Mouse (Mus musculus) midbrain, embryonic 14.5 days (tissue): ENCODE results near the gene Wdr60. TPM values are rescaled to one million over a fixed set of nuclear protein-coding genes. Genes with fewer than 3 reads are reported as not detected.

Experiments
- ATAC-seq: fragments of 200-750 bp; cut with Nextera tagmentation; 2 replicates; pipeline ENCODE4 v1.8.0; 2017; ENCODE audit warnings: moderate number of reproducible peaks, moderate library complexity; ENCODE audit not compliant: low FRiP score, low TSS enrichment
- DNase-seq: peaks from one replicate; pipeline ENCODE4 v3.0.0-alpha.2; 2015
- H3K27ac ChIP-seq: fragments of 300-500 bp; sonication (generic); replicated peaks from 2 replicates; pipeline ENCODE4 v1.5.1; 2014; ENCODE audit warnings: mild to moderate bottlenecking, low read depth, low read length, moderate library complexity
- H3K27me3 ChIP-seq: fragments of 300-500 bp; sonication (generic); 2 replicates; pipeline ENCODE4 v1.6.1; 2014; ENCODE audit warnings: low read length, control low read depth, mixed read lengths; ENCODE audit not compliant: control insufficient read depth, insufficient read depth
- H3K36me3 ChIP-seq: fragments of 300-500 bp; sonication (generic); 2 replicates; pipeline ENCODE4 v1.6.1; 2014; ENCODE audit warnings: low read length, control low read depth; ENCODE audit not compliant: control insufficient read depth, insufficient read depth
- H3K4me1 ChIP-seq: fragments of 300-500 bp; sonication (generic); 2 replicates; pipeline ENCODE4 v1.6.1; 2014; ENCODE audit warnings: mild to moderate bottlenecking, antibody characterized with exemption, low read length, control low read depth; ENCODE audit not compliant: control insufficient read depth, insufficient read depth
- H3K4me2 ChIP-seq: fragments of 300-500 bp; sonication (generic); 2 replicates; pipeline ENCODE4 v1.6.1; 2014; ENCODE audit warnings: mild to moderate bottlenecking, low read length, moderate library complexity
- H3K4me3 ChIP-seq: fragments of 300-500 bp; sonication (generic); replicated peaks from 2 replicates; pipeline ENCODE4 v1.5.1; 2014; ENCODE audit warnings: low read depth, low read length
- H3K9ac ChIP-seq: fragments of 300-500 bp; sonication (generic); replicated peaks from 2 replicates; pipeline ENCODE4 v1.6.1; 2014; ENCODE audit warnings: mild to moderate bottlenecking, low read length, moderate library complexity
- H3K9me3 ChIP-seq: fragments of 300-500 bp; sonication (generic); 2 replicates; pipeline ENCODE4 v1.6.1; 2016; ENCODE audit warnings: low read length, control low read depth, mixed read lengths; ENCODE audit not compliant: control insufficient read depth
- WGBS: fragments of 180-500 bp; shearing (Covaris S2); extraction: QIAGEN DNeasy Blood & Tissue Kit; methylation state at CpG from one replicate; pipeline ENCODE4 v1.1.7; 2014; 5-methylcytosine and 5-hydroxymethylcytosine counted together
- polyA plus RNA-seq: library from polyadenylated mRNA; unstranded; fragments of >200 nt; fragmentation: Nextera tagmentation; extraction: Ambion mirVana; gene quantifications from 2 replicates; pipeline ENCODE4 v1.2.1, GENCODE M21; 2014

Wdr60 gene
- polyA plus RNA-seq, 1 experiment from 2014 or later: 17.9 TPM

GRCm38 (mm10) chr12:116282856-116283255, 20.0 kb upstream of the Wdr60 start:
- H3K4me1 ChIP-seq: peaks cover 5% of the 10 kb centered on the region
- H3K9me3 ChIP-seq: no peaks in the 10 kb centered on the region
- ATAC-seq (no peak), DNase-seq (no peak)
- H3K27ac ChIP-seq: no peak overlapping the region
- no peaks in the 10 kb centered on the region for H3K36me3 ChIP-seq
- no peak overlapping the region for H3K9ac ChIP-seq
- 91% methylated on average over 2 of the region's 2 CpGs for WGBS
- H3K27me3 ChIP-seq: no peaks in the 10 kb centered on the region
- H3K4me3 ChIP-seq: no peak overlapping the region
- H3K4me2 ChIP-seq: peak overlapping the region; percentile 19

DNA sequence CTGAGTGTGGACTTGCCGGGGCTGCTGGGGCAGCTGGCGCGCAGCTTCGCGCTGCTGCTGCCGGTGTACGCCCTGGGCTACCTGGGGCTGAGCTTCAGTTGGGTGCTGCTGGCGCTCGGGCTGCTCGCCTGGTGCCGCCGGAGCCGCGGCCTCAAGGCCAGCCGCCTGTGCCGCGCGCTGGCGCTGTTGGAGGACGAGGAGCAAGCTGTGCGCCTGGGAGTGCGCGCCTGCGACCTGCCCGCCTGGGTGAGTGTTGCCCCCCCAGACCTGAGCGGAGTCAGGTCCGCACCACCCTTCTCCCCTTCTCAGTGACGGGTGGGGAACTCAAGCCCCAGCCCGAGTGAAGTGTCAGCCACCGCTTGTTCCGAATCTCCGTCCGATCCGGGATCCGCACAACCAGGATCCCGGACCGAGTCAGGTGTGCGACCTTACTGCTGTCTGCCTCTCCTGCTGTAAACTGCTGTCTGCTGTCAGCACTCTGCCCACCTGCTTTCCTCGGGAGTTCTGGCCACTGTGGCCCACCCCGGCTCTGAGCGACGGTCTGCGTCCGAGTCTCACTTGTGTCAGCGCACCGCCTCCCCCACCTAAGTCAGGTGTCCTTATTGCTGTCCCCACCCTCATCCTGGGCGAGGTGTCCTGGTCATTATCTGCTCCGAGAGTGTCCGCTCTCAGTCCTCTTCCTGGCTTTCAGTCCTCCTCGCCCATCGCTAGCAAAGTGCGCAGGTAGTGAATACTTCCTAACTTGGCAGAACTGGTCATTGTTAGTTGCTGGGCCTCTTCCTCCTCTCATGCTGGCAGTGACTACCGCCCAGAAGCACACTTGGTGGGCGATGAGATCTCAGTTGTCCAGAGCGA, 18.8 kb upstream of the Wdr60 start:
- no peak for DNase-seq
- peak overlapping the region; percentile 94 for H3K9ac ChIP-seq
- H3K4me2 ChIP-seq: peak overlapping the region; percentile 96
- WGBS: under 1% methylated on average over 55 of the region's 55 CpGs
- peaks cover 5% of the 10 kb centered on the region for H3K4me1 ChIP-seq
- H3K9me3 ChIP-seq: no peaks in the 10 kb centered on the region
- H3K36me3 ChIP-seq: no peaks in the 10 kb centered on the region
- H3K27ac ChIP-seq: peak overlapping the region; percentile 98
- no peaks in the 10 kb centered on the region for H3K27me3 ChIP-seq
- ATAC-seq: no peak
- peak overlapping the region; percentile 97 for H3K4me3 ChIP-seq

- under 1% methylated on average over 67 of the region's 68 CpGs for WGBS
- Histone ChIP-seq H3K4me1 (peaks cover 5% of the 10 kb centered on the region), H3K36me3 (no peaks in the 10 kb centered on the region), H3K27me3 (no peaks in the 10 kb centered on the region), H3K9ac (peak within 1 kb of the TSS; percentile 94), H3K9me3 (no peaks in the 10 kb centered on the region), H3K27ac (peak within 1 kb of the TSS; percentile 98), H3K4me2 (peak within 1 kb of the TSS; percentile 96), H3K4me3 (peak within 1 kb of the TSS; percentile 97)
- peak; percentile 100 for DNase-seq
- peak; percentile 97 for ATAC-seq
Measured at GRCm38 (mm10) chr12:116280653-116281364, 18.0 kb upstream of the Wdr60 start, which contains the start of gene Esyt2. Gene Esyt2, plus strand, starts transcription at chr12:116281196.

DNA sequence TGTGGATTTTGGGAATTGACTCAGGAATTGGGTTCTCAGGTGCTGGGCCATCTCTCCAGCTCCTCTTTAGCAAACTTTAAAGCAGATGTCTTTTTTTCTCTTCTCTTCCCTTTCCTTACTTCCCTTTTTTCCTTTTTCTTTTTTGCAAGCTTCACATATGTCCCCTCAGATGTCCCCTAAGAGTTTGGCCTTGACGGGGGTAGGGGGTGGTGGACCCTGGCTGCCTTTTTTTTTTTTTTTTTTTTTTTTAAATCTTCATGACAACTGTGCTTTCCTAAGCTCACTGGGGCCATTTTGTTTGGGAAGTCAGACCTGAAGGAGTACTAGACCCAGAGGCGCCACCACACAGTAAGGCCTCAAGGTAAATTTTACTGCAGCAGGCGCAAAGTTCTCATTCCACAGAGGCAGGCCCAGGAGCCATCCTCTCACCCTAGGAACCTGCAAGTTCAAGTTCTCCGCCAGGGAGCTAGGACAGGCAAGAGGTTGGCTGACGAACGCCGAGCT, 17.4 kb upstream of the Wdr60 start:
- no peaks in the 10 kb centered on the region for H3K9me3 ChIP-seq
- no peak for DNase-seq
- no peak; the same call in 1 of the 2 replicates for ATAC-seq
- H3K27ac ChIP-seq: peak overlapping the region; percentile 98
- H3K4me2 ChIP-seq: peak overlapping the region; percentile 65
- peak overlapping the region; percentile 94 for H3K9ac ChIP-seq
- H3K27me3 ChIP-seq: no peaks in the 10 kb centered on the region
- H3K4me3 ChIP-seq: peak overlapping the region; percentile 97
- 0% methylated on average over 7 of the region's 7 CpGs for WGBS
- H3K36me3 ChIP-seq: no peaks in the 10 kb centered on the region
- H3K4me1 ChIP-seq: peaks cover 5% of the 10 kb centered on the region

GRCm38 (mm10) chr12:116279181-116279580, 16.4 kb upstream of the Wdr60 start:
- ATAC-seq: no peak
- Histone ChIP-seq H3K9ac (no peak overlapping the region), H3K9me3 (no peaks in the 10 kb centered on the region), H3K4me2 (no peak overlapping the region), H3K36me3 (no peaks in the 10 kb centered on the region), H3K4me3 (no peak overlapping the region), H3K27ac (no peak overlapping the region), H3K27me3 (no peaks in the 10 kb centered on the region), H3K4me1 (peaks cover 5% of the 10 kb centered on the region)
- WGBS: 96% methylated on average over 2 of the region's 2 CpGs
- DNase-seq: no peak

DNA sequence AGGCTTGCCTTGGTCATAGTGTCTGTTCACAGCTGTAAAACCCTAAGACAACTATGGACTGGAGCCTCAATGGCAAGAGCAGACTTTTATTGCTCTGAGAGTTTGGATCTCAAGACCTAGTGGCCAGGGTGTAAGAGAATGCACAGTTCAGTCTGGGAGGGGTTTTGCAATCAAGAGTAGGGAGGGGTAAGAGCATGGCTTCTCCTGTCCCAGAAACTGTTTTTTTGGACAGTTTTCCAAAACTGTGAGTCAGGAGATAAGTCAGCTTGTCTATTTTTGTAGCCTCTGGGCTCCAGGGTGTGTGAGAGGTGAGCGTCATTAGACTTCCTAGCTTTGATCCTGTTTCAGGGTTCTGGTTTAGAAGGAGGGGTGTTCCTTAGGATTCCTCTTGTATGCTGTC, 15.7 kb upstream of the Wdr60 start:
- H3K36me3 ChIP-seq: no peaks in the 10 kb centered on the region
- DNase-seq (no peak), ATAC-seq (no peak)
- no peaks in the 10 kb centered on the region for H3K9me3 ChIP-seq
- H3K27ac ChIP-seq: no peak overlapping the region
- no peaks in the 10 kb centered on the region for H3K27me3 ChIP-seq
- WGBS: 88% methylated on average over 1 of the region's 1 CpGs
- no peak overlapping the region for H3K9ac ChIP-seq
- H3K4me3 ChIP-seq: no peak overlapping the region
- H3K4me1 ChIP-seq: peaks cover 5% of the 10 kb centered on the region
- H3K4me2 ChIP-seq: no peak overlapping the region

DNA sequence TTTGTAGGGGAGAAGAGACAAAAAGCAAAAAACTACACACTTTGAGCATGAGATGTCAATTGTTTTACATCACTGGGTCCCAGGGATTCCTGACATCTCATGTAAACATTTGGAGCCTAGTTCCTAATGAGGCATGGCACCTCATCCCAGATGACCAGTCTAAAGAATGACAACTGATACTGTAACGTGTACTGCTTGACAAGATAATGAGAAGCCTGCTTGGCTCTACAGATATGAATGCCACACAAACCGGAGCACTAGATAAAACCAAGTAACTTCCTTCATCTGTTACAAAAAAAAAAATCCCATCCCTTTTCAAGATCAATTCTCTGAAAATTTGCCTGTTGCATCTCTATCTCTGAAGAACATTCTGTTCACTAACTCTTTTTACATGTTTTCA, 14.1 kb upstream of the Wdr60 start:
- H3K36me3 ChIP-seq: no peaks in the 10 kb centered on the region
- H3K4me1 ChIP-seq: peaks cover 5% of the 10 kb centered on the region; the same call in 1 of the 2 replicates
- H3K27ac ChIP-seq: no peak overlapping the region
- H3K4me2 ChIP-seq: no peak overlapping the region
- no peak overlapping the region for H3K9ac ChIP-seq
- no peaks in the 10 kb centered on the region for H3K9me3 ChIP-seq
- ATAC-seq (no peak), DNase-seq (no peak)
- H3K4me3 ChIP-seq: no peak overlapping the region
- 80% methylated on average over 2 of the region's 2 CpGs for WGBS
- no peaks in the 10 kb centered on the region for H3K27me3 ChIP-seq

DNA sequence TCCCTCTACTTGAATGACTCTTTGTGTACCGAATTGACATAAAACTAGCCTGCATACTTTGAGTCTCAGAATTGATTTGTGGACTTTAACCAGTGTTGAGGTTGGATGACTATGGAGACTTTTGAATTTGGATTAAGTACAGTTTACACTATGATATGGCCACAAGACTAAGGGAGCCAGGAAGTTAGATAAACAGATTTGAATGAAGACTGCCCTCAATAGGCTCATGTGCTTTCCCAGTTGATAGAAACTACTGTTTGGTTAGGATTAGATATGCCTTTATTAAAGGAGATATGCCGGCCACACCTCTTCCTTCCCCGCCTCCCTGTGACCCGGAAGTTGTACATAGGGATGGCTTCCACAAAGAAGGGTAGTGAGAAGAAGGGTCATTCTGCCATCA, 12.8 kb upstream of the Wdr60 start:
- Histone ChIP-seq H3K27ac (no peak overlapping the region), H3K27me3 (no peaks in the 10 kb centered on the region)
- 91% methylated on average over 4 of the region's 4 CpGs for WGBS

More for the DNA sequence above, 12.8 kb upstream of the Wdr60 start:
- peaks cover 5% of the 10 kb centered on the region; the same call in 1 of the 2 replicates for H3K4me1 ChIP-seq
- ATAC-seq: no peak
- H3K4me2 ChIP-seq: no peak overlapping the region
- H3K9ac ChIP-seq: no peak overlapping the region
- H3K9me3 ChIP-seq: no peaks in the 10 kb centered on the region
- H3K36me3 ChIP-seq: no peaks in the 10 kb centered on the region
- no peak overlapping the region for H3K4me3 ChIP-seq
- DNase-seq: no peak
